Mouse (Mus musculus) heart, postnatal 0 days (tissue): ENCODE measurements at regions not wholly inside any gene's neighbourhood (a gene's known extent, or its start where the extent isn't known, plus 50 kb on each side); places are given as distances from the start of the nearest gene placed in this dataset.
"Not testable (repeated sequence)": the region's sequence is repeated elsewhere in the genome, so short reads cannot be mapped to it uniquely, and the experiment has no call there.

Source experiments
- CTCF ChIP-seq: IDR thresholded peaks from 2 replicates; pipeline ENCODE4 v1.5.1; 2016; ENCODE audit warnings: antibody characterized with exemption, control low read depth, low read depth
- EP300 ChIP-seq: IDR thresholded peaks from 2 replicates; pipeline ENCODE4 v1.6.1; 2016; ENCODE audit warnings: antibody characterized with exemption, low read depth

DNA sequence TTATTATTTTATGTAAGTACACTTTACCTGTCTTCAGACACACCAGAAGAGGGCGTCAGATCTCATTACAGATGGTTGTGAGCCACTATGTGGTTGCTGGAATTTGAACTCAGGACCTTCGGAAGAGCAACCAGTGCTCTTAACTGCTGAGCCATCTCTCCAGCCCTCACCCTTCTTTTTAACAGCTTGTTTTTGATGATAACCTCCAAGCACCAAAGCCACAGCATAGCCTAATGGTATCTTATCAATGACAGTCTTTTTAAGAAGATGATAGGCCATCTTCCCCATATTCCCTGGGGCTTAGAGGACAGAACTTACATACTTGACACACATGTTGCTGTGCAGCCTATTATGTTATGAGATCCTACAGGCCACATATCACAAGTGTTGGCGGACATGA lies 56.1 kb upstream of the Klf13 start:
- not testable (repeated sequence) for TF ChIP-seq CTCF, EP300
